Mouse (Mus musculus) megakaryocyte, embryonic 14.5 days (primary cell): Measurements from ENCODE around the gene Tbxas1.

ENCODE experiments used
- FLI1 ChIP-seq: IDR thresholded peaks from 2 replicates; pipeline ENCODE4 v1.6.1; 2012; ENCODE audit warnings: low read length, inconsistent platforms, mixed read lengths
- GATA1 ChIP-seq: IDR thresholded peaks from 3 replicates; pipeline ENCODE4 v1.6.1; 2012; ENCODE audit warnings: mixed read lengths, low read length, inconsistent platforms, borderline replicate concordance

DNA sequence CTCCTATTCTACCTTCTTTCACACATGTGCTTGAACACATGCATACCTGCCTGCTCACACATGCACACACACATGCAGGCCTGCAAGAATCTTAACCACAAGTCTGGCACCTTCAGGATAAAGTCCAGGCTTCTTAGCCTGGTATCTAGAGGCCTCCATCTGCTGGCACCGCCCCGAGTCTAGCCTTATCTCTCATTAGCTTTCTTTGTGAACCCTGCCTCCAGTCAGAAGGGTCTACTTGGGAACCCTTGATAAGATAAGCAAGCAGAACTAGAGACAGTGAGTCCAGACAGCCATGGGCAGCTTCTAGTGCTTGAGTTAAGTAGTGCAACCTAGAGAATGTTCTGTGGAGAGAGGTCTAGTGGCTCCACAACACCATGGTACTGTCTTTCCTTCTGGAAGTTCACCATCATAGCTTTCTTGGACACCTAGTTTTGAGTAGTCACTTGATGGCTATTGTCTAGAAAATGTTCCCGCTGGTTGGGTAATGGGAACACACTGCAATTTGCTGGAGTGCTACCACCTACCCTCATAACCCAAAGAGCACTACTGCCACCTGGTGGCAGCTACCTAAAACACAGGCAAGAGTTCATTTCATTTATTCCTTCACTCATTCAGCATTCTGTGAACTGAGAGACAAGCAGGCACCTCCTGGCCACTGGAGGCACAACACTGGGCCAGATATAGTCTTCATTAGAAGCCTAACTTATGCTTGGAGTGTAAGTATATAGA is 35.8 kb downstream of the Tbxas1 start:
- TF ChIP-seq FLI1 (no peak), GATA1 (no peak)
